Mouse (Mus musculus) embryonic facial prominence, embryonic 12.5 days (tissue): ENCODE measurements around the gene Uvrag. TPM values are rescaled to one million over a fixed set of nuclear protein-coding genes. Genes with fewer than 3 reads are reported as not detected.

Source experiments
- ATAC-seq: fragments of 200-750 bp; cut with Nextera tagmentation; 2 replicates; pipeline ENCODE4 v1.8.0; 2017; ENCODE audit not compliant: insufficient number of reproducible peaks, insufficient read depth, low FRiP score, low TSS enrichment
- H3K27ac ChIP-seq: fragments of 300-500 bp; sonication (generic); 2 replicates; pipeline ENCODE4 v1.5.1; 2016; ENCODE audit warnings: mild to moderate bottlenecking
- H3K27me3 ChIP-seq: fragments of 300-500 bp; sonication (generic); 2 replicates; pipeline ENCODE4 v1.6.1; 2016; ENCODE audit warnings: mild to moderate bottlenecking, moderate library complexity
- H3K36me3 ChIP-seq: fragments of 300-500 bp; sonication (generic); 2 replicates; pipeline ENCODE4 v1.6.1; 2016; ENCODE audit warnings: mild to moderate bottlenecking
- H3K4me1 ChIP-seq: fragments of 300-500 bp; sonication (generic); 2 replicates; pipeline ENCODE4 v1.6.1; 2016
- H3K4me2 ChIP-seq: fragments of 300-500 bp; sonication (generic); replicated peaks from 2 replicates; pipeline ENCODE4 v1.6.1; 2016; ENCODE audit warnings: mild to moderate bottlenecking, moderate library complexity
- H3K4me3 ChIP-seq: fragments of 300-500 bp; sonication (generic); 2 replicates; pipeline ENCODE4 v1.5.1; 2016; ENCODE audit warnings: mild to moderate bottlenecking
- H3K9ac ChIP-seq: fragments of 300-500 bp; sonication (generic); 2 replicates; pipeline ENCODE4 v1.6.1; 2016; ENCODE audit warnings: mild to moderate bottlenecking, moderate library complexity
- H3K9me3 ChIP-seq: fragments of 300-500 bp; sonication (generic); 2 replicates; pipeline ENCODE4 v1.6.1; 2016; ENCODE audit warnings: mild to moderate bottlenecking, moderate library complexity
- WGBS: fragments of 180-500 bp; shearing (Covaris S2); methylation state at CpG from one replicate; pipeline ENCODE4 v1.1.7; 2016; 5-methylcytosine and 5-hydroxymethylcytosine counted together
- polyA plus RNA-seq: library from polyadenylated mRNA; unstranded; fragments of >200 nt; fragmentation: Nextera tagmentation; extraction: Ambion mirVana; gene quantifications from 2 replicates; pipeline ENCODE4 v1.2.1, GENCODE M21; 2016

The Uvrag gene
- polyA plus RNA-seq, 1 experiment from 2014 or later, result 20.2 TPM

DNA sequence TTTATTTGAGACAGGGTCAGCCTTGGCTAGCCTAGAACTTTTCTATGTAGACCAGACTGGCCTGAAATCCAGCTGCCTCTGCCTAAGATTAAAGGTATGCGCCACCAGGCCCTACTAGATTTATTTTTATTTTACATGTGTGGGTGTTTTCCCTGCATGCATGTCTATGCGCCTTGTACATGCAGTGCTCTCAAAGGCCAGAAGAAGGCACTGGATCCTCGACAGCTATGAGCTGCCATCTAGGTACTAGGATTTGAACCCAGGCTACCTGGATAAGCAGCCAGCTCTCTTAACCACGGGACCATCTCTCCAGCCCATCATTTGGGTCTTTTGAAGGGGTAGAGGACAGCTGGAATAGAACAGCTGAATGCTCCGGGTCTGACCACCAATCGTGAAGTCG lies 21.5 kb upstream of the Uvrag start:
- Histone ChIP-seq H3K27ac (no peak overlapping the region), H3K27me3 (no peaks in the 10 kb centered on the region; the same call in 1 of the 2 replicates), H3K4me3 (no peak overlapping the region), H3K4me1 (0 out of 2 replicates have a peak, but pooled peaks cover 4% of the 10 kb centered on the region), H3K9ac (no peak overlapping the region), H3K36me3 (no peaks in the 10 kb centered on the region), H3K4me2 (no peak overlapping the region), H3K9me3 (no peaks in the 10 kb centered on the region)
- ATAC-seq, result no peak
- WGBS, result 90% methylated on average over 7 of the region's 7 CpGs

DNA sequence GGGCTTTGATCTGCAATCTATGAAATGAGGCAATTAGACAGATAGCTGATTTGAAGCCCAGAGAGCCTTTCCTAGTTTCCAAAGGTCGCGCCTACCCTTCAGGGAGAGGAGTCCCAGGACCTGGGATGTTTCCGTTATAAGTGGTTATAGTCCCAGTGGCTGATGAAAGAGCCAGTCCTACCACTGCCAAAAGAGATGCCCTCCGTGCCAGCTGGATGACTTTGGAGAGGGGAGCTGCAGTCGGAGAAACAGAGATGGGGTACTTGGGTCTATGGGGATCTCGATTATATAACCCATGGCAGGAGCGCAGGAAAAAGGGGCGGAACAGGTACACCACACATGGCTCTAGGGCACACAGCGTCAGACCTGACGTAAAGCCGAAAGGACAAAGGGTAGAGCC lies 21.0 kb upstream of the Uvrag start:
- Histone ChIP-seq H3K9me3 (no peaks in the 10 kb centered on the region), H3K4me3 (no peak overlapping the region), H3K9ac (no peak overlapping the region), H3K4me2 (no peak overlapping the region), H3K27me3 (no peaks in the 10 kb centered on the region; the same call in 1 of the 2 replicates), H3K27ac (no peak overlapping the region), H3K36me3 (no peaks in the 10 kb centered on the region), H3K4me1 (0 out of 2 replicates have a peak, but pooled peaks cover 4% of the 10 kb centered on the region)
- no peak for ATAC-seq
- 83% methylated on average over 11 of the region's 11 CpGs for WGBS

DNA sequence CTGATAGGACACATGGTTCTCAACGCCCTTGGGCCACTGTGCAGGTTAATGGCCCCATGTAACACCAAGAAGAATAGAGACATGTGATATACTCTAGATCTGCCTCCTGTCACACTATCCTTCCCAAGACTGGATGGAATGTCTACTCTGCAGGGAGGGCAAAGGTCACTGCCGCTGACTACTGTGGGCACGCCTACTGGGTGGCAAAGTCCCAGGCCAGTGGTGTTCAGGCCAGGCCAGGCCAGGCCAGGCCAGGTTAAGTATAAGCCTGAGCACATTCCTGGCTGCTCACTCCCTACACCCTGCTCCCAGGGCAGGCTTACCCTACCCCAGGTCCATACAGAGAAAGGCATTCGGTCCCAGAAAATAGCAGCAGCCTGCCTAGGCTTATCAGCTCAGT lies 20.6 kb upstream of the Uvrag start:
- Histone ChIP-seq H3K27ac (no peak overlapping the region), H3K4me1 (peaks cover 4% of the 10 kb centered on the region; the same call in 1 of the 2 replicates), H3K27me3 (no peaks in the 10 kb centered on the region; the same call in 1 of the 2 replicates), H3K36me3 (no peaks in the 10 kb centered on the region), H3K4me2 (no peak overlapping the region), H3K9ac (no peak overlapping the region), H3K9me3 (no peaks in the 10 kb centered on the region), H3K4me3 (no peak overlapping the region)
- ATAC-seq, result no peak
- 41% methylated on average over 4 of the region's 4 CpGs for WGBS

DNA sequence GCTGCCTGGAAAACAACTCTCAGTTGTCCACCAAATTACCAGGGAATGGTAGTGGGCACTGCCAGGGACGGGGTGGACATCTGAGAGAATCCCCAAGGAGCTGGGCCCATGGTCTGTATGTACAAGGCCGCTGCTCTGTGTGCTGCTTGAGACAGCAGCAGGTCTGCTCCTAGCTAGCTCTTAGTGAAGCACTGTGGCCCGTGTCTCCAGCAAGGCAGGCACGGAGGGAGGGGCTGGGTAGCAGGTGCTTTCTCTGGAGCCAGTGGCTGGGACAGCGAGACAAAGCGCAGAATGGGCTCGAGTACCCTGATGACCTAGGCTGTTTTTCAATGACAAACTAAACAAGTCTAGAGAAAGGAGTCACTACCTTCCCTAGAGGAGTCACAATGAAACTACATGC lies 20.1 kb upstream of the Uvrag start:
- no peak for ATAC-seq
- Histone ChIP-seq H3K4me2 (no peak overlapping the region), H3K4me1 (peaks cover 9% of the 10 kb centered on the region), H3K9me3 (no peaks in the 10 kb centered on the region), H3K9ac (no peak overlapping the region), H3K27me3 (no peaks in the 10 kb centered on the region; the same call in 1 of the 2 replicates), H3K4me3 (no peak overlapping the region), H3K36me3 (no peaks in the 10 kb centered on the region), H3K27ac (no peak overlapping the region)
- 80% methylated on average over 7 of the region's 7 CpGs for WGBS

DNA sequence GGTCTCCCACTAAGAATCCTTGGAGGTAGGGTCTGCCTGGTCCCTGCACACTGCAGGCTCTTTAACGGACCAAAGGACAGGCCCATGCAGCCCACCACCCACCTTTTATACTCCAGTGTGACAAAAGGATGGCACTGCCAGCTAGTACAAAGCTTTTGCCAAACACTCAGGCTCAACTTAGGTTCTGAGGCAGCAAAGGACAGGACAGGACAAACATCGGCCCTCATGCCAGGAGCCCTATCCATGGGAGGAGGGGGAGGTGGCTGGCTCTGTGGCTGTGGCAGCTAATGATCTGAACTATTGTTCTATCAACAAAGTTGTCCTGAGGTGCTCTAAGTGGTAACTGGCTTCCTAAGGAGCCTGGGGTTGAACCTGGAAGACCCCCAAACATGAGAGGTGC lies 18.5 kb upstream of the Uvrag start:
- H3K9me3 ChIP-seq, result no peaks in the 10 kb centered on the region
- no peak overlapping the region for H3K9ac ChIP-seq
- no peaks in the 10 kb centered on the region for H3K36me3 ChIP-seq
- H3K4me3 ChIP-seq, result no peak overlapping the region
- no peaks in the 10 kb centered on the region; the same call in 1 of the 2 replicates for H3K27me3 ChIP-seq
- peaks cover 15% of the 10 kb centered on the region for H3K4me1 ChIP-seq
- ATAC-seq, result no peak
- no peak overlapping the region for H3K4me2 ChIP-seq
- H3K27ac ChIP-seq, result no peak overlapping the region
- WGBS, result 83% methylated on average over 2 of the region's 2 CpGs

DNA sequence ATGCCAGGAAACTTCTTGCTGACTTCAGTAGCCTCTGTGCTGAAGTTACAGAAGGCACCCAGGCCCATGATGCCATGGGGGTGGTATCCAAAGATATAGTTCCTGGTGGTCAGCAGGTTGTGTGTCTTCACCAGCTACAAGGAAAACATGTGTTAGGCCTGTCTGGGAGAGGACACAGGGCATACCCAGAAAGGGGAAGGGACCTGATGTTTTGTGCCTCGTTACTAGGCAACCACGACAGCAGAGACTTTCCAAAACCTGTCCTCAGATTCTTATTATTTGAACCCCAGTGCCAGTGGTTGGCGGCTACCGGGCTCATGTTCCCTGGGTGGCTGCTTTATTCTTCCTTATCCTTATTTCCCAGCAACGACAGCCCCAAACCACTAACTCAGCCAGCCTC lies 18.0 kb upstream of the Uvrag start:
- Histone ChIP-seq H3K27ac (no peak overlapping the region), H3K36me3 (no peaks in the 10 kb centered on the region), H3K4me3 (no peak overlapping the region), H3K27me3 (no peaks in the 10 kb centered on the region; the same call in 1 of the 2 replicates), H3K9ac (no peak overlapping the region), H3K9me3 (no peaks in the 10 kb centered on the region), H3K4me1 (peaks cover 15% of the 10 kb centered on the region), H3K4me2 (no peak overlapping the region)
- no peak for ATAC-seq
- WGBS, result 83% methylated on average over 5 of the region's 5 CpGs

DNA sequence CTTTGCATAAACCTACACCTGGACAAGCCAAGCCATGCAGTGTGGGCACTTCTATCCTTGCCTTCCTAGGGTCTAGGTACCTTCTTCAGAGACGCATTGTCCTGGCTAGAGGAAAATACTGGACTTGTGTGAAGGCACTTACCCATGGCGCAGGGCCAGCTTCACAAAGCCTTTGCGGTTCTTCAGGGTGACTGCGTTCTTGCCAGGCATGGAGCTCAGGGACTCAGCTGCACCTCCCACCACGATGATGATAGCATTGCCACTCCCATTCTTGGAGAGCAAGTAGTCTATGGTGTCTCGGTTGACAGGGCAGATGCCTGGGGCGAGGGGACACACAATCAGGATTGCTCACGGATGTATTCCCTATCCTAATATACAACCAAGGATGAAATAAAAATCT lies 17.1 kb upstream of the Uvrag start:
- Histone ChIP-seq H3K9ac (no peak overlapping the region), H3K36me3 (no peaks in the 10 kb centered on the region), H3K4me1 (peaks cover 15% of the 10 kb centered on the region), H3K27me3 (no peaks in the 10 kb centered on the region), H3K27ac (no peak overlapping the region), H3K4me2 (no peak overlapping the region), H3K4me3 (no peak overlapping the region), H3K9me3 (no peaks in the 10 kb centered on the region)
- no peak for ATAC-seq
- 88% methylated on average over 8 of the region's 8 CpGs for WGBS

DNA sequence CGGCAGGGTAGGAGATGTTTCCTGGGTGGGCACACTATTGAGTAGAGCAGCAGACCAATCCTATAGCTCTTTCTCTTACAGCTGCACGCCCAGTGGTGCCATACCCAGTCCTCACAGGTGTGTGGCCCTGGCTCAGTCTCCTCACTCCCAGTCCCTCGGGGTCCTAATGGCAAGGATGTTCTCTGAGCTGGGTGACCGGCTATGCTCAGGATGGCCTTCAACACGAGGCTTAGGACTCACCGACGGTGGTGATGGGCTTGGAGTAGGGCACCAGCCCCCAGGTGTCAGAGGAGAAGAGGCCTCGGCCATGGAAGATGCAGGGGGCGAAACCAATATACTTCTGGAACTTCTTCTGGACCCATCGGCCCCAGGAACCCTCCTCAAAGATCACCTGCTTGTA lies 15.8 kb upstream of the Uvrag start:
- Histone ChIP-seq H3K4me1 (peaks cover 15% of the 10 kb centered on the region), H3K9me3 (no peaks in the 10 kb centered on the region), H3K27ac (no peak overlapping the region), H3K9ac (no peak overlapping the region), H3K36me3 (no peaks in the 10 kb centered on the region), H3K27me3 (no peaks in the 10 kb centered on the region), H3K4me3 (no peak overlapping the region), H3K4me2 (no peak overlapping the region)
- 83% methylated on average over 10 of the region's 10 CpGs for WGBS
- no peak for ATAC-seq

DNA sequence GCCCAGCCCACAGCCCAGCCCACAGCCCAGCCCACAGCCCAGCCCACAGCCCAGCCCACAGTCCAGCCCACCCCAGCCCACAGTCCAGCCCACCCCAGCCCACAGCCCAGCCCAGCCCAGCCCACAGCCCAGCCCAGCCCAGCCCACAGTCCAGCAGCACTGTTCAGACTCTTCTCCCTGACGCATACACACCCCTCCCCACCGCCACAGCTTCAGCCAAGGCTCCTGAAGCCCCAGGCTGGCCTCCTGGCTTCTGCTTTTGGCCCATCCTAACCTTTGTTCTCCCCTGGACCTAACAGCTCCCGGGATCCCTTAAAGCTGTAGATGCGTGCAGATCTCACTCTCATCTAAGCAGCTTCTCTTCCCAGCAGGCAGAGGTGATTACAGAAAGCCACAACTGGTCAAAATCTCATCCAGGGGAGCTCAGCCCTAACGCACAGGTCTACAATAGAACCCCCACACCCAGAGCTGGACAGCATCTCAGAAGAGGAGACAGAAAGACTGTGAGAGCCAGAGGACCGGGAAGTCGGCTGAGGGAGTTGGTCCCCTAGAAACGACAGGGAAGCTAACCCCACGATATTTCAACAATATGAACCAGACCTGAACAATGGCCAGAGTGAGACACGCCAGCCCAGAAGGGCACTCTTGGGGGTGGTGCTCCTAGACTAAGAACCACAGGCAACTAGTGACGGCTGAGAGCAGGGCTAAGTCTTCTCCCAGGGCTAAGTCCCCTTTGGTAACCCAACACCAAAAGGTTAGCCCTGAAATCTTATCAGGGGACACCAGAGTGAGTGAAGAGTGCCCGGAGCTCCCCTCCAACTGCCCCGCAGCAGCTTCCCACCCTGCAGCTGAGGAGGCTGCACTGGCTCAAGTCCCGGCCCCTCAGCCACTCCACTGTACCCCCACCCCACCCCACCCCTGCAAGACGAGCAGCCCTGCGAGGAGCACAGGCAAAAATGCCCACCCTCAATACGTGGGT lies 14.7 kb upstream of the Uvrag start:
- H3K9me3 ChIP-seq, result no peaks in the 10 kb centered on the region
- peak overlapping the region; percentile 12; the same call in 1 of the 2 replicates for H3K9ac ChIP-seq
- peak overlapping the region; percentile 74 for H3K27ac ChIP-seq
- WGBS, result 13% methylated on average over 17 of the region's 17 CpGs
- peaks cover 11% of the 10 kb centered on the region for H3K4me1 ChIP-seq
- peak overlapping the region; percentile 12 for H3K4me3 ChIP-seq
- no peaks in the 10 kb centered on the region for H3K36me3 ChIP-seq
- peak overlapping the region; percentile 38 for H3K4me2 ChIP-seq
- peak; percentile 85 for ATAC-seq
- no peaks in the 10 kb centered on the region for H3K27me3 ChIP-seq

DNA sequence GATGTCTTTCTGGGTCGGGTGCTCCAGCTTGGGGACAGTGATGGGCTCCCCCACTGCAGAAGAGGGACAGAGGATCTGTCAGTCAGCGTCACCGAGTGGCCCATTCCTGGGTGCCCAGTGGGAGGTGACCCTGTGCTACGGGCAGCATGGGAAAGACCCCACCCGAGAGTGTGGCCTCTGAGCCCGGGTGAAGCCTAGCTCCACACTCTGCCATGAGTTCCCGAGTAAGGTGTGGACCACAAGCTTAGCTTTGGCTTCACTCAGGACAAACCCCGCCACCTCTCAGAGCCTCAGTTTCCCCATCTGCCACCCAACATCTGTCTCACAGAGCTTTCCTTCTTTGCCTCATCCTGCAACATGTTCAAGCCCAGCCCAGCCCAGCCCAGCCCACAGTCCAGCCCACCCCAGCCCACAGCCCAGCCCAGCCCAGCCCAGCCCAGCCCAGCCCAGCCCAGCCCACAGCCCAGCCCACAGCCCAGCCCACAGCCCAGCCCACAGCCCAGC lies 13.8 kb upstream of the Uvrag start:
- Histone ChIP-seq H3K27ac (no peak overlapping the region), H3K9ac (no peak overlapping the region)
- 51% methylated on average over 8 of the region's 8 CpGs for WGBS

DNA sequence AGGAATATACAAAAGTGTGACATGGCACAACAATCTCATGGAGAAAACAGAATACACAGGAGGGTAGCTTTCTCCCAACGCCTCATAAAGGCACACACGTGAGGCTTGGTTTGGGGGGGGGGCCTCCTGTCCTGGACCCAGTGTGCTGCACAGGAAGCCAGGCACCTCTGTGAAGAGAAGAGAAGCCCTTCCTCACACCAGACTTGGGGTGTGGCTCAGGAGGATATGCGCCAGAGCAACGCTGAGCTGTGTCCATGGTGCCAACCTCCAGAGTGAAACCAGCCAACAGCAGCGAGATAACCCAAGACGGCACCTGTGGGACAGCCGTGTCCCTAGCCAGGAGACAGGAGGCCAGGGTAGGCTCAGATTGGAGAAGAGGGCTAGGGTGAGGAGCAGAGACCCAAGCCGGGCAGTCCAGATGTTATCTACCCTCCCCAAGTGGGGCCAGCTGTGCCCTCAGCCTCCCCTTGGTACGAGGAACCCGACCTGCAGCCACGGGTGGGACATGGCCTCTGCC lies 12.8 kb upstream of the Uvrag start:
- Histone ChIP-seq H3K4me1 (peaks cover 11% of the 10 kb centered on the region), H3K9me3 (no peaks in the 10 kb centered on the region), H3K4me3 (no peak overlapping the region), H3K4me2 (no peak overlapping the region), H3K27ac (no peak overlapping the region), H3K36me3 (no peaks in the 10 kb centered on the region), H3K27me3 (no peaks in the 10 kb centered on the region), H3K9ac (no peak overlapping the region)
- no peak for ATAC-seq
- WGBS, result 85% methylated on average over 11 of the region's 11 CpGs

More for the DNA sequence above, 13.8 kb upstream of the Uvrag start:
- peak; percentile 35; the same call in 1 of the 2 replicates for ATAC-seq
- Histone ChIP-seq H3K27me3 (no peaks in the 10 kb centered on the region), H3K4me1 (peaks cover 11% of the 10 kb centered on the region), H3K36me3 (no peaks in the 10 kb centered on the region), H3K9me3 (no peaks in the 10 kb centered on the region), H3K4me3 (no peak overlapping the region), H3K4me2 (no peak overlapping the region)

DNA sequence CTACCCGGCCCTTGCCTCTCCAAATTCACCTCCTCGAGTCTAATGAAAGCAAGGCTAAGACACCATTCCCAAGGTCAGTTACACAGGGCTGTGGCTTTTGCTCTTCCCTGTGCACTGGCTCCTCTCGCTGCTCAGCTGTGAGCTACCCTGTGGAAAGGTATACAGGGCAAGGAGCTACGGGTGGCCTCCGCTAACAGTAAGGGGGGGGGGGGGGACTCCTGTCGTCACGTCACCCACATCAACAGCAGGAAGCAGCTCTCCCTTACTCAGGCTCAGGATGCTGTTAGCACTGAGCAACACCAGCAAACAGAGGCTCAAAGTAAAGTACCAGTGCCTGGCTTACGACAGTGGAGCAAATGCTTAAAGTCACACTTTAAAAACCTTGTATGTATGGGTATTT lies 11.8 kb upstream of the Uvrag start:
- ATAC-seq, result no peak
- H3K9ac ChIP-seq, result no peak overlapping the region
- no peak overlapping the region for H3K4me3 ChIP-seq
- no peak overlapping the region for H3K4me2 ChIP-seq
- 79% methylated on average over 8 of the region's 8 CpGs for WGBS
- no peaks in the 10 kb centered on the region for H3K9me3 ChIP-seq
- H3K27ac ChIP-seq, result no peak overlapping the region
- no peaks in the 10 kb centered on the region for H3K27me3 ChIP-seq
- peaks cover 11% of the 10 kb centered on the region for H3K4me1 ChIP-seq
- H3K36me3 ChIP-seq, result no peaks in the 10 kb centered on the region
